In the genomic region with DNA sequence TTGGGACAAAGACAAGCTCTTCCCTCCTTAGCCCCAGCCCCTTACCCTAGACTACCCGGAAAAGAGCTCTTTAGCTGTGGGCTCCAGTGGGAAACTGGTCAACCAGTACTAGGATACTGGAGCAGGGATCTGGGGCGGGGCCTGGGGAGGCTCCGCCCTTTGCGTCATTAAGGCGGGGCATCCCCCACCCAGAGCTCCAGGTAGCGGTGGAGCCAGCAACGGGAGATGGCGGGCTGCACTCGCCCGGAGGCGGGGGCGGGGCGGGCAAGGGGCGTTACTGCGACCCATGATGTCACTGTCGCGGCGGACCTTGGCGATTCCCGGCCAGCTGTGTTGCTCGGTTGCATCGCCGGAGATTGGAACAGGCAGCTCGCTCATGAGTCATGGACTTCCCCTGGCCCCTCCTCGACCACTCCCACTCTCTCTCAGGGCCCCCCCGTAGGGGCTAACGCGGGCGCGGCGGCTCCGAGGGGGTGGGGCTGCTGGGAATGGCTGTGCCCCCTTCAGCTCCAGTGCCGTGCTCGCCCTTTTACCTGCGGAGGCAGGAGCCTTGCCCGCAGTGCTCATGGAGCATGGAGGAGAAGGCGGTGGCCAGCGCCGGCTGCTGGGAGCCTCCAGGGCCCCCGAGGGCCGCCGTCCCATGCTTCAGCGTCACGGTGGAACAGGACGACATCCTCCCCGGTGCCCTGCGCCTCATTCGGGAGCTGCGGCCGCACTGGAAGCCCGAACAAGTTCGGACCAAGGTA, we compare ENCODE assay signal across 9 mouse cellular contexts. TPM values are rescaled to one million over a fixed set of nuclear protein-coding genes. Genes with fewer than 3 reads are reported as not detected.
DNase-seq lines count a peak whose midpoint lies in the region; ATAC-seq lines count a peak whose summit lies in the region.
"Had no signal": no experiment of that assay in that cellular context is flagged by ENCODE, and none has a peak within 500 bp of the region (broad histone marks: within the 10 kb centered on the region; RNA-seq: fewer than 3 reads in every experiment).

A gene (plus strand): TSS at position 297 of the 746 bp plus-strand sequence.

- DNase-seq in MEL-GATA-1-ER (ENCODE audit: extremely low read depth, low read depth), result peak; percentile 57
- peak; percentile 33 for DNase-seq in cerebellum, adult 9-10 months
- peak; percentile 69 to 70 for DNase-seq in frontal cortex, postnatal 10 days (ENCODE audit: low spot score in 2 of 2)
- peak; percentile 58 to 59 for DNase-seq in layer of hippocampus, postnatal 36 days
- peak; percentile 76 for DNase-seq in lung, postnatal 14 days
- peak; percentile 57 for DNase-seq in retina, postnatal 7 days (ENCODE audit: low read depth, low spot score)
- peak; percentile 82 for DNase-seq in urinary bladder, postnatal 14 days (ENCODE audit: low spot score)

- peak within 1 kb of the TSS; percentile 77 for H3K9ac ChIP-seq in hindbrain, embryonic 12.5 days

- peaks cover 44% of the 10 kb centered on the region for H3K27me3 ChIP-seq in hindbrain, embryonic 12.5 days

- peak within 1 kb of the TSS; percentile 63 for H3K4me3 ChIP-seq in hindbrain, embryonic 12.5 days

- peak within 1 kb of the TSS; percentile 8; the same call in 1 of the 2 replicates for H3K27ac ChIP-seq in hindbrain, embryonic 12.5 days

- WGBS in hindbrain, embryonic 12.5 days, result under 1% methylated on average over 49 of the region's 52 CpGs

- no peaks in the 10 kb centered on the region for H3K36me3 ChIP-seq in hindbrain, embryonic 12.5 days

- peak; percentile 75 for ATAC-seq in hindbrain, embryonic 12.5 days (ENCODE audit: low FRiP score)

- H3K4me2 ChIP-seq in hindbrain, embryonic 12.5 days (replicated peaks), result peak within 1 kb of the TSS; percentile 89

- peaks cover 27% of the 10 kb centered on the region for H3K4me1 ChIP-seq in hindbrain, embryonic 12.5 days

- no peaks in the 10 kb centered on the region for H3K9me3 ChIP-seq in hindbrain, embryonic 12.5 days (replicated peaks)

RNA-seq across cellular contexts. Expression of the gene that starts here (rescaled TPM):
- 5.2 and 5.6 TPM in 2 replicates for polyA plus RNA-seq in hindbrain, embryonic 12.5 days (2016; fragmentation: Nextera tagmentation; extraction: Ambion mirVana)
- total RNA-seq in layer of hippocampus, postnatal 36 days (2021), result 1 to 10 TPM; 1.2 to 1.4 TPM
- total RNA-seq: hematopoietic stem cell, adult 5-6 weeks had no signal

Comparison
In these comparisons a context has a peak if more than half of its experiments do, and no peak if none do; other contexts are left out.
1. Peak in every context shown above with its lines: DNase-seq, ATAC-seq, H3K4me3 ChIP-seq and H3K27ac ChIP-seq.